8 mouse cellular contexts compared by ENCODE assay signal in genomic region chr9:103230151-103230951, GRCm38 (mm10). TPM values are rescaled to one million over a fixed set of nuclear protein-coding genes. Genes with fewer than 3 reads are reported as not detected.
A peak's percentile ranks its signal among the peaks of the same experiment; 100 is the strongest.
DNase-seq lines count a peak whose midpoint lies in the region; ATAC-seq lines count a peak whose summit lies in the region.

TSS of gene Gm20425 (minus strand) at chr9:103230307.
TSS of gene Trf (minus strand) at chr9:103230444.

- no peak within 1 kb of the TSS; the same call in 1 of the 2 replicates for H3K9ac ChIP-seq in hindbrain, embryonic 15.5 days

- no peaks in the 10 kb centered on the region for H3K9me3 ChIP-seq in hindbrain, embryonic 15.5 days

- WGBS in hindbrain, embryonic 15.5 days = 47% methylated on average over 29 of the region's 29 CpGs

- no peaks in the 10 kb centered on the region for H3K36me3 ChIP-seq in hindbrain, embryonic 15.5 days

- H3K27ac ChIP-seq in hindbrain, embryonic 15.5 days (replicated peaks) = peak within 1 kb of the TSS; percentile 76

- peak; percentile 84 for ATAC-seq in hindbrain, embryonic 15.5 days (ENCODE audit: low FRiP score, low read depth)

- H3K4me3 ChIP-seq in hindbrain, embryonic 15.5 days = peak within 1 kb of the TSS; percentile 1; the same call in 1 of the 2 replicates

- DNase-seq in T-cell, adult 2 months (ENCODE audit: low spot score) = peak; percentile 31
- DNase-seq in cerebellum, adult 8-10 months = peak; percentile 14
- peak; percentile 25 to 39 for DNase-seq in frontal cortex, postnatal 36 days (ENCODE audit: low spot score in 2 of 2)
- peak; percentile 44 to 51 for DNase-seq in layer of hippocampus, postnatal 36 days
- DNase-seq in lung, postnatal 10 days = peak; percentile 82
- DNase-seq in ovary, postnatal 14 days (ENCODE audit: low spot score) = peak; percentile 20
- peak; percentile 90 for DNase-seq in yolk sac, embryonic 10.5 days (ENCODE audit: low spot score)

- peaks cover 12% of the 10 kb centered on the region for H3K4me1 ChIP-seq in hindbrain, embryonic 15.5 days (replicated peaks)

- H3K27me3 ChIP-seq in hindbrain, embryonic 15.5 days = no peaks in the 10 kb centered on the region

- H3K4me2 ChIP-seq in hindbrain, embryonic 15.5 days = peak within 1 kb of the TSS; percentile 41

RNA-seq across cellular contexts. Expression of gene Gm20425, which starts in this region (rescaled TPM):
- 0.14 TPM in 1 of 2 replicates, not detected in the other for polyA plus RNA-seq in hindbrain, embryonic 15.5 days (2015; fragmentation: Nextera tagmentation; extraction: Ambion mirVana)
- total RNA-seq in layer of hippocampus, postnatal 36 days (2021) = 10 to 100 TPM; 11.1 to 11.3 TPM

RNA-seq across cellular contexts. Expression of gene Trf, which starts in this region (rescaled TPM):
- 40.4 and 41.3 TPM in 2 replicates for polyA plus RNA-seq in hindbrain, embryonic 15.5 days (2015; fragmentation: Nextera tagmentation; extraction: Ambion mirVana)
- total RNA-seq in layer of hippocampus, postnatal 36 days (2021) = 100 to 1,000 TPM; 202 to 231 TPM

Comparison
In these comparisons a context has a peak if more than half of its experiments do, and no peak if none do; other contexts are left out.
1. Peak in every context shown above with its lines: DNase-seq, ATAC-seq, H3K4me3 ChIP-seq and H3K27ac ChIP-seq.
2. DNase-seq: peak in every context shown above with its lines; median percentile 90 in yolk sac, embryonic 10.5 days; 82 in lung, postnatal 10 days; 48 in layer of hippocampus, postnatal 36 days; 32 in frontal cortex, postnatal 36 days; 31 in T-cell, adult 2 months; 20 in ovary, postnatal 14 days; 14 in cerebellum, adult 8-10 months.